Mouse (Mus musculus): Measurements from ENCODE around the gene H2-Q10.

DNA sequence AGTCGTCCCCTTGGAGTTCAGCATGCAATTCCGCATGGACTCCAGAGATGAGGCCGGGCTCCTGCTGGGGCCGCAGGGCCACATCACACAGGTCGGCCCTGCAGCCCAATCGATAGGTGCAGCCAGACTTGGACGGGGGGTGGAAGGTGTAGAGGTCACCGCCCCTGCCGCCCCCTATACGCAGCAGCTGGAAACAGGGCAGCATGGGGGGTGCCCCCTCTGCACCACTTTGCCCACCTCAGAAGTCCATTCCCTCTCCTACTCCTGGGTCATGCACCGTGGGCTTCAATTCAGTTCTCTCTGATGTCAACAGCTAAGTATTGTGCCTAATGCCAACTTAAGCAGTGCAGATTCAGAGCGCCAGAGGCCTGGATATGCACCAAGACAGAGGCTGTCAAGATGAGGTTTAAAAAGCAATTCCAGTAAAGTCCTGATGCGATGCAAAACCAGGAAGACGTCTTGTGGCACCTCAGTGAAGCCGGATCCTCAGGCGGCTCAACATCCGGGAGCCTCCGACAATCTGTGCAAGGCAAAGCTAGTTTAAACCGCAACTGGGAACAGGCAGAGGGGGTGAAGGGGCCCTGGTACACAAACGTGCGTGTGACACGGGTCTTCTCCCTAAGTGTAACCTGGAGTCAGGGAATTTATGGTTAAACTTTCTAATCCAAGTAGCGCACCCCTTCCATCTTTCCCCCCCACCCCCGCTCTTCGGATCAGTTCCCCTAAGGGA is 46.2 kb downstream of the H2-Q10 start:
- no peak for TF ChIP-seq FLI1 (IDR thresholded peaks at IDR 0.05; ENCODE audit: low read length)
- TF ChIP-seq GATA1 (IDR thresholded peaks at IDR 0.05; ENCODE audit: borderline replicate concordance, low read length), result no peak

All from megakaryocyte, embryonic 14.5 days (primary cell).